Comparison of ENCODE assay signal across 15 mouse cellular contexts in genomic region chr1:36984406-36984805, GRCm38 (mm10). TPM values are rescaled to one million over a fixed set of nuclear protein-coding genes. Genes with fewer than 3 reads are reported as not detected.
"Had no signal": no experiment of that assay in that cellular context is flagged by ENCODE, and none has a peak within 500 bp of the region (broad histone marks: within the 10 kb centered on the region; RNA-seq: fewer than 3 reads in every experiment).

No protein-coding gene starts in this region.

- H3K36me3 ChIP-seq: limb, embryonic 12.5 days; neural tube, embryonic 13.5 days had no signal

- H3K4me3 ChIP-seq: layer of hippocampus, adult 2 months; limb, embryonic 12.5 days; neural tube, embryonic 13.5 days had no signal

- DNase-seq: kidney, postnatal 10 days; kidney, postnatal 4 days; liver; lung, adult 18-20 months; lung, postnatal 36 days; midbrain, embryonic 14.5 days; right cerebral cortex, postnatal 14 days; thymus, postnatal 36 days had no signal

- H3K9me3 ChIP-seq: limb, embryonic 12.5 days; neural tube, embryonic 13.5 days had no signal

- H3K9ac ChIP-seq: limb, embryonic 12.5 days; liver, embryonic 14.5 days; neural tube, embryonic 13.5 days had no signal

- H3K27ac ChIP-seq: layer of hippocampus, adult 2 months; limb, embryonic 12.5 days; liver, embryonic 14.5 days; neural tube, embryonic 13.5 days had no signal

- H3K27me3 ChIP-seq: limb, embryonic 12.5 days had no signal

- H3K4me1 ChIP-seq: neural tube, embryonic 13.5 days had no signal

RNA-seq across cellular contexts. Expression of gene Vwa3b, which starts 42.0 kb away (rescaled TPM):
- total RNA-seq: megakaryocyte progenitor cell, adult 5-6 weeks; monocyte, adult 5-6 weeks had no signal
- polyA plus RNA-seq: kidney, embryonic 14.5 days; liver, embryonic 14.5 days had no signal
